Mouse (Mus musculus) forebrain, postnatal 0 days (tissue): ENCODE measurements around the gene Top3b. TPM values are rescaled to one million over a fixed set of nuclear protein-coding genes. Genes with fewer than 3 reads are reported as not detected.

Experiments
- ATAC-seq: fragments of 200-750 bp; cut with Nextera tagmentation; 2 replicates; pipeline ENCODE4 v1.8.0; 2017; ENCODE audit warnings: mild to moderate bottlenecking, moderate library complexity
- DNase-seq: peaks from one replicate; pipeline ENCODE4 v3.0.0-alpha.2; 2015
- H3K27ac ChIP-seq: fragments of 300-500 bp; sonication (generic); 2 replicates; pipeline ENCODE4 v1.5.1; 2014; ENCODE audit warnings: low read depth, mild to moderate bottlenecking, antibody characterized with exemption, low read length, moderate library complexity, mixed read lengths
- H3K27me3 ChIP-seq: fragments of 300-500 bp; sonication (generic); 2 replicates; pipeline ENCODE4 v1.6.1; 2014; ENCODE audit warnings: mild to moderate bottlenecking, low read length, mixed read lengths; ENCODE audit not compliant: insufficient read depth
- H3K36me3 ChIP-seq: fragments of 300-500 bp; sonication (generic); 2 replicates; pipeline ENCODE4 v1.6.1; 2014; ENCODE audit warnings: mild to moderate bottlenecking, moderate library complexity; ENCODE audit not compliant: insufficient read depth
- H3K4me1 ChIP-seq: fragments of 300-500 bp; sonication (generic); 2 replicates; pipeline ENCODE4 v1.6.1; 2014; ENCODE audit warnings: antibody characterized with exemption; ENCODE audit not compliant: insufficient read depth
- H3K4me2 ChIP-seq: fragments of 300-500 bp; sonication (generic); 2 replicates; pipeline ENCODE4 v1.6.1; 2014; ENCODE audit warnings: low read depth, mild to moderate bottlenecking, moderate library complexity
- H3K4me3 ChIP-seq: fragments of 300-500 bp; sonication (generic); 2 replicates; pipeline ENCODE4 v1.5.1; 2014; ENCODE audit warnings: low read depth, low read length, mixed read lengths
- H3K9ac ChIP-seq: fragments of 300-500 bp; sonication (generic); 2 replicates; pipeline ENCODE4 v1.6.1; 2014; ENCODE audit warnings: mild to moderate bottlenecking
- H3K9me3 ChIP-seq: fragments of 300-500 bp; sonication (generic); 2 replicates; pipeline ENCODE4 v1.6.1; 2016; ENCODE audit warnings: low read length
- CTCF ChIP-seq: sonication (generic); IDR thresholded peaks from 2 replicates; pipeline ENCODE4 v1.5.1; 2016; ENCODE audit warnings: antibody characterized with exemption, control low read depth, low read depth
- WGBS: fragments of 180-500 bp; shearing (Covaris S2); extraction: QIAGEN DNeasy Blood & Tissue Kit; methylation state at CpG from one replicate; pipeline ENCODE4 v1.1.7; 2014; 5-methylcytosine and 5-hydroxymethylcytosine counted together
- polyA plus RNA-seq: library from polyadenylated mRNA; unstranded; fragments of >200 nt; fragmentation: Nextera tagmentation; extraction: Ambion mirVana; gene quantifications from 2 replicates; pipeline ENCODE4 v1.2.1, GENCODE M21; 2015
- total RNA-seq: library from RNA; depleted of rRNA; stranded (reverse); fragments of >200 nt; gene quantifications from 2 replicates; pipeline ENCODE4 v1.2.3, GENCODE M21; 2014; rRNA removed

The Top3b gene
- total and polyA plus RNA-seq, 2 experiments from 2014 or later, result 52.5 to 74.3 TPM

DNA sequence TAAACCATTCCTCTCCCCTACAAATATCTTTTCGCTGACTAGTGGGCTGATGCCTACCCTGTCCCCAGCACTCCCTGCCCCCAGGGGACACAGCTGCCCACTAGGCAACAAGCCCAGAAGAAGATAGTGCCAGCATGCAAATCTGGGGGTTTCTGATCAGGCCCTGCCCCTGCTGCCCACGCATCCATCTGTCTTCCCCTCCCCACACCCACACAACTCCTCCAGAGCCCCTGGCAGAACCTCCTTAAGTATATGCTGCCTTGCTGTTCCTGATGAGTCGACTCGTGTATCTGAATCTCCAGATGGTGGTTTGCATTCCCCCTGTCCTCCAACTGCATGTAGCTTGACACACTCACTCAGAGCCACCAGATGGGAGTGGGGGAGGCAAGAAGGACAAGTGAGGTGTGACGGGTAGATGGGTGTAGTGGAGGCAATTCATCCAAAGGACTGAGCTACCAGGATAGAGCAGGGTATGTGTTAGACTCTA is 60.3 kb downstream of the Top3b start:
- no peaks in the 10 kb centered on the region for H3K9me3 ChIP-seq
- H3K4me3 ChIP-seq, result no peak overlapping the region
- no peak overlapping the region for H3K4me2 ChIP-seq
- H3K36me3 ChIP-seq, result no peaks in the 10 kb centered on the region; the same call in 1 of the 2 replicates
- H3K27ac ChIP-seq, result peak overlapping the region; percentile 50
- 47% methylated on average over 5 of the region's 5 CpGs for WGBS
- H3K4me1 ChIP-seq, result no peaks in the 10 kb centered on the region
- TF ChIP-seq CTCF, result no peak
- ATAC-seq (peak; percentile 78), DNase-seq (peak; percentile 41)
- H3K9ac ChIP-seq, result no peak overlapping the region
- no peaks in the 10 kb centered on the region for H3K27me3 ChIP-seq

DNA sequence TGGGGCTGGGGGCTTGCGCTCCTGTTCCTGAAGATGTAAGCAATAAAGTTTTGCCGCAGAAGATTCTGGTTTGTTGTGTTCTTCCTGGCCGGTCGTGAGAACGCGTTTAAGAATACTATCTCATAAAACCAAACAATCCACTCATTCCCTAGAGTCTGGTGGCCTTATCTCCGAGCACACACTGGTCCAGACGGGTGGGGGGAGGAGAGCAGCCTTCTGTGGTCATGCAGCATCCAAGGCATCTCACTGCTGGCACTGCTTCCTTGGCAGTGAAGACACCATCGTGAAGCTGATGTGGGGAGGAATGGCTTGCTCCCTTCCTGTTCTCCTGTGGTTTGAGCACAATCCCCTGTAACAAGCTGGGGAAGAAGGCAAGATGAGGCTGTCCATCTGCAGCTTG is 69.0 kb downstream of the Top3b start:
- Histone ChIP-seq H3K27me3 (no peaks in the 10 kb centered on the region), H3K4me1 (no peaks in the 10 kb centered on the region), H3K4me3 (no peak overlapping the region), H3K27ac (no peak overlapping the region), H3K36me3 (no peaks in the 10 kb centered on the region), H3K9ac (no peak overlapping the region), H3K4me2 (no peak overlapping the region), H3K9me3 (no peaks in the 10 kb centered on the region)
- TF ChIP-seq CTCF, result no peak
- DNase-seq (no peak), ATAC-seq (no peak)
- WGBS, result 97% methylated on average over 9 of the region's 9 CpGs

DNA sequence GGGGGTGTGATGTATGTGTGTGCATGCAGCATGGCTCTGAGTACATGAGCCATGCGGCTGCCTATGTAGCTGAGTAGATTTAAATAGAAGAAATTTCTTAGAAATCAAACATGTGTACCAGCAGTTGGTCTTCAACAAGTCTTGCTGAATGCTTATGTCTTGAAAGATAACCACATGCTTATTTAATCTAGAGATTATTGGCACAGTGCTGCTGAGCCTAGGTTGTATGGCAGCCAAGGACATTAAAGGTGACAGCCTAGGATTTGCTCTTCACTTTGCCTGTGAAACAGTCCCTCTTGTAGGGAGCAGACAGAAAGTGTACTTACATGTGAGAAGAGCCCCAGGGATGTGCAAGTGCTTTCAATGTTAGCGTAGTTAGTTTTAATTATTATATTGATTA is 70.5 kb downstream of the Top3b start:
- Histone ChIP-seq H3K4me1 (no peaks in the 10 kb centered on the region), H3K27ac (no peak overlapping the region), H3K9me3 (no peaks in the 10 kb centered on the region), H3K9ac (no peak overlapping the region), H3K4me3 (no peak overlapping the region), H3K36me3 (no peaks in the 10 kb centered on the region), H3K4me2 (no peak overlapping the region), H3K27me3 (no peaks in the 10 kb centered on the region)
- ATAC-seq (no peak), DNase-seq (no peak)
- TF ChIP-seq CTCF, result no peak
- WGBS, result 82% methylated on average over 2 of the region's 2 CpGs

Other genes starting within 250 kb of the Top3b start
- not detected in 2 replicates for gene Olfr19, start 194.3 kb upstream of the Top3b start, total RNA-seq
- gene Olfr19, start 194.3 kb upstream of the Top3b start, polyA plus RNA-seq, result 0.08 TPM in 1 of 2 replicates, not detected in the other
- gene Spag6l, start 41.3 kb upstream of the Top3b start, total RNA-seq, result 19.2 and 27.4 TPM in 2 replicates
- 15.5 and 20.5 TPM in 2 replicates for gene Spag6l, start 41.3 kb upstream of the Top3b start, polyA plus RNA-seq
- gene Igll1, start 6.8 kb upstream of the Top3b start, total RNA-seq, result not detected in 2 replicates
- not detected in 2 replicates for gene Igll1, start 6.8 kb upstream of the Top3b start, polyA plus RNA-seq
- gene Vpreb1, start 107 bp downstream of the Top3b start, total RNA-seq, result 0.95 and 6.2 TPM in 2 replicates
- 0.83 and 0.97 TPM in 2 replicates for gene Vpreb1, start 107 bp downstream of the Top3b start, polyA plus RNA-seq
- 26.8 and 34.7 TPM in 2 replicates for gene Ppm1f, start 25.7 kb downstream of the Top3b start, total RNA-seq
- 7.9 and 12.1 TPM in 2 replicates for gene Ppm1f, start 25.7 kb downstream of the Top3b start, polyA plus RNA-seq
- 189 and 231 TPM in 2 replicates for gene Mapk1, start 112.6 kb downstream of the Top3b start, total RNA-seq
- 165 and 207 TPM in 2 replicates for gene Mapk1, start 112.6 kb downstream of the Top3b start, polyA plus RNA-seq
- gene Ypel1, start 199.0 kb downstream of the Top3b start, total RNA-seq, result 76.7 and 103 TPM in 2 replicates
- gene Ypel1, start 199.0 kb downstream of the Top3b start, polyA plus RNA-seq, result 123 and 131 TPM in 2 replicates
- gene Ppil2, start 240.5 kb downstream of the Top3b start, total RNA-seq, result 100 and 104 TPM in 2 replicates
- 99.3 and 111 TPM in 2 replicates for gene Ppil2, start 240.5 kb downstream of the Top3b start, polyA plus RNA-seq